Mouse (Mus musculus) heart, postnatal 0 days (tissue): ENCODE results near the gene Med9. TPM values are rescaled to one million over a fixed set of nuclear protein-coding genes. Genes with fewer than 3 reads are reported as not detected.

Source experiments
- ATAC-seq: fragments of 200-750 bp; cut with Nextera tagmentation; 2 replicates; pipeline ENCODE4 v1.8.0; 2017; ENCODE audit warnings: low read depth, moderate number of reproducible peaks, moderate library complexity; ENCODE audit not compliant: insufficient read depth
- DNase-seq: peaks from one replicate; pipeline ENCODE4 v3.0.0-alpha.2; 2016; ENCODE audit warnings: low spot score
- H3K27ac ChIP-seq: fragments of 300-500 bp; sonication (generic); 2 replicates; pipeline ENCODE4 v1.5.1; 2014; ENCODE audit warnings: low read depth, mild to moderate bottlenecking
- H3K27me3 ChIP-seq: fragments of 300-500 bp; sonication (generic); 2 replicates; pipeline ENCODE4 v1.6.1; 2014; ENCODE audit warnings: low read length, mixed read lengths; ENCODE audit not compliant: control insufficient read depth, insufficient read depth
- H3K36me3 ChIP-seq: fragments of 300-500 bp; sonication (generic); replicated peaks from 2 replicates; pipeline ENCODE4 v1.6.1; 2014; ENCODE audit warnings: low read length, mixed read lengths; ENCODE audit not compliant: control insufficient read depth, insufficient read depth
- H3K4me1 ChIP-seq: fragments of 300-500 bp; sonication (generic); 2 replicates; pipeline ENCODE4 v1.6.1; 2014; ENCODE audit warnings: antibody characterized with exemption; ENCODE audit not compliant: control insufficient read depth, insufficient read depth
- H3K4me2 ChIP-seq: fragments of 300-500 bp; sonication (generic); 2 replicates; pipeline ENCODE4 v1.6.1; 2014; ENCODE audit warnings: low read depth, mild to moderate bottlenecking, low read length, moderate library complexity
- H3K4me3 ChIP-seq: fragments of 300-500 bp; sonication (generic); 2 replicates; pipeline ENCODE4 v1.5.1; 2014; ENCODE audit warnings: low read depth, low read length
- H3K9ac ChIP-seq: fragments of 300-500 bp; sonication (generic); replicated peaks from 2 replicates; pipeline ENCODE4 v1.6.1; 2014; ENCODE audit warnings: low read depth, low read length, mixed read lengths
- H3K9me3 ChIP-seq: fragments of 300-500 bp; sonication (generic); replicated peaks from 2 replicates; pipeline ENCODE4 v1.6.1; 2016; ENCODE audit warnings: low read length; ENCODE audit not compliant: control insufficient read depth
- CTCF ChIP-seq: IDR thresholded peaks from 2 replicates; pipeline ENCODE4 v1.5.1; 2016; ENCODE audit warnings: antibody characterized with exemption, control low read depth, low read depth
- EP300 ChIP-seq: IDR thresholded peaks from 2 replicates; pipeline ENCODE4 v1.6.1; 2016; ENCODE audit warnings: antibody characterized with exemption, low read depth
- WGBS: fragments of 180-500 bp; shearing (Covaris S2); extraction: QIAGEN DNeasy Blood & Tissue Kit; methylation state at CpG from one replicate; pipeline ENCODE4 v1.1.7; 2014; 5-methylcytosine and 5-hydroxymethylcytosine counted together
- polyA plus RNA-seq: library from polyadenylated mRNA; unstranded; fragments of >200 nt; fragmentation: Nextera tagmentation; extraction: Ambion mirVana; gene quantifications from 2 replicates; pipeline ENCODE4 v1.2.1, GENCODE M21; 2015
- total RNA-seq: library from RNA; depleted of rRNA; stranded (reverse); fragments of >200 nt; gene quantifications from 2 replicates; pipeline ENCODE4 v1.2.3, GENCODE M21; 2014; ENCODE audit warnings: low replicate concordance; rRNA removed

Med9 gene
- total and polyA plus RNA-seq, 2 experiments from 2014 or later: 33.0 to 40.8 TPM

GRCm38 (mm10) chr11:60001231-60001980 is 53.4 kb downstream of the Med9 start:
- H3K4me1 ChIP-seq: no peaks in the 10 kb centered on the region
- no peaks in the 10 kb centered on the region for H3K36me3 ChIP-seq
- H3K4me2 ChIP-seq: no peak overlapping the region
- H3K4me3 ChIP-seq: no peak overlapping the region
- no peak overlapping the region for H3K27ac ChIP-seq
- no peaks in the 10 kb centered on the region for H3K27me3 ChIP-seq
- TF ChIP-seq CTCF (no peak), EP300 (no peak)
- WGBS: 68% methylated on average over 5 of the region's 5 CpGs
- H3K9ac ChIP-seq: no peak overlapping the region
- DNase-seq (no peak), ATAC-seq (no peak)
- H3K9me3 ChIP-seq: no peaks in the 10 kb centered on the region

- ATAC-seq (no peak), DNase-seq (no peak)
- Histone ChIP-seq H3K4me1 (no peaks in the 10 kb centered on the region), H3K27ac (no peak overlapping the region), H3K9me3 (no peaks in the 10 kb centered on the region), H3K27me3 (no peaks in the 10 kb centered on the region), H3K36me3 (no peaks in the 10 kb centered on the region), H3K9ac (no peak overlapping the region), H3K4me3 (no peak overlapping the region), H3K4me2 (no peak overlapping the region)
- 79% methylated on average over 8 of the region's 8 CpGs for WGBS
- no peak for TF ChIP-seq EP300
- no peak for TF ChIP-seq CTCF
Measured at GRCm38 (mm10) chr11:60003811-60004210, 55.8 kb downstream of the Med9 start.

DNA sequence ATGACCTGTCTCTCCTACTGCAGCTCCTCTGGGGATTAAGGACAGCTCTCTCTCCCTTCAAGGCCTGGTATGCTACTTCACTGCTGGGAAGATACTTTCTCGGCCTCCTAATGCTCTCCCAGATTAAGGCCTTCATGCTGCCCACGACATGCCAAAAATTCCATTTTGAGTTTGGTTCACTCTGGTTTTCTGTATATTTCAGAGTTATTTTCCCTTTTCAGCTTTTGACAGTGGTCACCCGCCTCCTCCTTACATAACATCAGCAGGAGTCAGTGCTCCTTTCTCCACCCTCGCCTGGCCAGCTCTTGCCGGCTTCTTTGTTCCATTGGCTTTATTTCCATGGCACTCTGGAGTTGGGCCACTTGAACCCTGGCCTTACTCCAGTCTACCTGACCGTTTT is 56.7 kb downstream of the Med9 start:
- TF ChIP-seq CTCF (no peak), EP300 (no peak)

DNA sequence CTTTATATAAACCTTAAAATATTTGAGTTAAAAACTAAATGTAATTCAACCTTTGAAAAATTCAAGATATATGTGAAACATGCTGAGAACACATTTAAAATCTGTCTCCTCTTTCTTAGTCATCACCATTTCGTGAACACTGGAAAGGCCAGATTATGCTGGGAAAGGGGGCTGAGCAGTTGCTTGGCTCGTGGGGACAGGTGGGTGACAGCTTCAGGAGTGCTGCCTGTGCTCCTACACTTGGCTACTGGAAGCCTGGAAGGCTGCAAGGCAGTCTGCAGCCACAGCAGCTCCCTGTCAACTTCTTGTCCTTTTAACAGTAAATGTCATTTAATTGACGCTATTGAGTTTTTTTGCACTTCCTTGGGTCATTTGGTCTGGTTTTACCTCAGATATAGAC is 57.9 kb downstream of the Med9 start:
- TF ChIP-seq CTCF (no peak), EP300 (no peak)
- H3K9ac ChIP-seq: no peak overlapping the region
- WGBS: 60% methylated on average over 3 of the region's 3 CpGs
- DNase-seq: no peak
- no peaks in the 10 kb centered on the region for H3K9me3 ChIP-seq
- no peaks in the 10 kb centered on the region for H3K36me3 ChIP-seq
- no peaks in the 10 kb centered on the region for H3K4me1 ChIP-seq
- no peak for ATAC-seq
- H3K27me3 ChIP-seq: no peaks in the 10 kb centered on the region
- H3K4me3 ChIP-seq: no peak overlapping the region
- H3K4me2 ChIP-seq: no peak overlapping the region
- no peak overlapping the region for H3K27ac ChIP-seq

More for the DNA sequence above, 56.7 kb downstream of the Med9 start:
- no peak overlapping the region for H3K4me3 ChIP-seq
- ATAC-seq: no peak
- no peak overlapping the region for H3K9ac ChIP-seq
- H3K36me3 ChIP-seq: no peaks in the 10 kb centered on the region
- H3K9me3 ChIP-seq: no peaks in the 10 kb centered on the region
- H3K27ac ChIP-seq: no peak overlapping the region
- no peak overlapping the region for H3K4me2 ChIP-seq
- DNase-seq: no peak
- H3K27me3 ChIP-seq: no peaks in the 10 kb centered on the region
- 72% methylated on average over 6 of the region's 6 CpGs for WGBS
- H3K4me1 ChIP-seq: no peaks in the 10 kb centered on the region

- no peak for TF ChIP-seq EP300
- no peak for TF ChIP-seq CTCF
- no peak for ATAC-seq
- H3K27ac ChIP-seq: no peak overlapping the region
- H3K9me3 ChIP-seq: no peaks in the 10 kb centered on the region
- 87% methylated on average over 3 of the region's 3 CpGs for WGBS
- no peak overlapping the region for H3K4me2 ChIP-seq
- H3K36me3 ChIP-seq: no peaks in the 10 kb centered on the region
- no peaks in the 10 kb centered on the region for H3K27me3 ChIP-seq
- no peak for DNase-seq
- no peak overlapping the region for H3K9ac ChIP-seq
- no peak overlapping the region for H3K4me3 ChIP-seq
- H3K4me1 ChIP-seq: no peaks in the 10 kb centered on the region
Measured at GRCm38 (mm10) chr11:60009451-60009850, 61.4 kb downstream of the Med9 start.

DNA sequence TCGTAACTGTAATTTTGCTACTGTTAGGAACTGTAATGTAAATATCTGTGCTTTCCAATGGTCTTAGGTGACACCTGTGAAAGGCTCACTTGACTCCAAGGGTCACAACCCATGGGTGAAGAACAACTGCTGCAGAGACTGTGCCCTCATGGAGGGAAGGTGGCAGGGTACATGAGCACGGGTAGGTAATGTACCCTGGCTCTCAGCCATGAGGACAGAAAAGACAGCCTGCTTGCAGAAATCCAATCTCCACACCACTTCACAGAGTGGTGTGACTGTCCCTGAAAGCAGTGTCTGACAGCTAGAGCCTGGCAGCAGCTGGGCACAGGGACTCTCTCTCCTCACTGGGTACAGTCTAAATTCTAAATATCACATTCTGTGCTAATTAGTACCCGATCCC is 63.5 kb downstream of the Med9 start:
- no peaks in the 10 kb centered on the region for H3K27me3 ChIP-seq
- no peaks in the 10 kb centered on the region for H3K4me1 ChIP-seq
- 62% methylated on average over 3 of the region's 3 CpGs for WGBS
- H3K9me3 ChIP-seq: no peaks in the 10 kb centered on the region
- H3K27ac ChIP-seq: no peak overlapping the region
- no peak overlapping the region for H3K9ac ChIP-seq
- no peak for TF ChIP-seq CTCF
- no peak for TF ChIP-seq EP300
- DNase-seq (no peak), ATAC-seq (peak; percentile 30; the same call in 1 of the 2 replicates)
- H3K4me2 ChIP-seq: no peak overlapping the region
- no peaks in the 10 kb centered on the region for H3K36me3 ChIP-seq
- no peak overlapping the region for H3K4me3 ChIP-seq

Other genes starting within 250 kb of the Med9 start
- gene Pld6, start 160.6 kb upstream of the Med9 start, total RNA-seq: not detected in 2 replicates
- 3.3 and 3.4 TPM in 2 replicates for gene Pld6, start 160.6 kb upstream of the Med9 start, polyA plus RNA-seq
- 38.2 and 46.9 TPM in 2 replicates for gene Flcn, start 138.2 kb upstream of the Med9 start, total RNA-seq
- gene Flcn, start 138.2 kb upstream of the Med9 start, polyA plus RNA-seq: 43.0 and 43.3 TPM in 2 replicates
- gene Nt5m, start 108.8 kb upstream of the Med9 start, total RNA-seq: 59.6 and 63.1 TPM in 2 replicates
- 42.3 and 42.8 TPM in 2 replicates for gene Nt5m, start 108.8 kb upstream of the Med9 start, polyA plus RNA-seq
- 131 and 159 TPM in 2 replicates for gene Cops3, start 108.4 kb upstream of the Med9 start, total RNA-seq
- 114 and 119 TPM in 2 replicates for gene Cops3, start 108.4 kb upstream of the Med9 start, polyA plus RNA-seq
- 0.08 and 5.6 TPM in 2 replicates for gene Rasd1, start 16.7 kb downstream of the Med9 start, total RNA-seq
- 10.5 and 12.2 TPM in 2 replicates for gene Rasd1, start 16.7 kb downstream of the Med9 start, polyA plus RNA-seq
- 11.9 and 14.8 TPM in 2 replicates for gene Pemt, start 98.3 kb downstream of the Med9 start, total RNA-seq
- gene Pemt, start 98.3 kb downstream of the Med9 start, polyA plus RNA-seq: 6.9 and 8.2 TPM in 2 replicates
- 22.5 and 28.1 TPM in 2 replicates for gene Rai1, start 156.8 kb downstream of the Med9 start, total RNA-seq
- gene Rai1, start 156.8 kb downstream of the Med9 start, polyA plus RNA-seq: 9.1 and 10.2 TPM in 2 replicates